Mouse (Mus musculus): ENCODE data around the gene Plekha3.

Gene Plekha3

GRCm38 (mm10) chr2:76674725-76675427 is at the start of gene Plekha3:
Gene Plekha3, plus strand, starts transcription at chr2:76675281.
- DNase-seq (ENCODE audit: low read depth), result peak; percentile 85

- DNase-seq (ENCODE audit: low read depth), result no peak
Observed at GRCm38 (mm10) chr2:76630293-76630692, 44.8 kb upstream of the Plekha3 start.

- no peak for DNase-seq (ENCODE audit: low read depth)
Observed at GRCm38 (mm10) chr2:76631600-76631999, 43.5 kb upstream of the Plekha3 start.

GRCm38 (mm10) chr2:76639637-76640036 is 35.4 kb upstream of the Plekha3 start:
- DNase-seq (ENCODE audit: low read depth), result no peak

- no peak for DNase-seq (ENCODE audit: low read depth)
Observed at GRCm38 (mm10) chr2:76643801-76644200, 31.3 kb upstream of the Plekha3 start.

GRCm38 (mm10) chr2:76647441-76647869 is 27.6 kb upstream of the Plekha3 start:
- DNase-seq (ENCODE audit: low read depth), result no peak

GRCm38 (mm10) chr2:76647883-76648570 is 27.1 kb upstream of the Plekha3 start, which contains the start of the genes Prkra and Pjvk:
Gene Prkra, minus strand, starts transcription at chr2:76648015.
Gene Pjvk, plus strand, starts transcription at chr2:76648476.
- peak; percentile 91 for DNase-seq (ENCODE audit: low read depth)

GRCm38 (mm10) chr2:76648666-76649141 is 26.4 kb upstream of the Plekha3 start:
- DNase-seq (ENCODE audit: low read depth), result no peak

- no peak for DNase-seq (ENCODE audit: low read depth)
Observed at GRCm38 (mm10) chr2:76653070-76653469, 22.0 kb upstream of the Plekha3 start.

- no peak for DNase-seq (ENCODE audit: low read depth)
Observed at GRCm38 (mm10) chr2:76654646-76655045, 20.4 kb upstream of the Plekha3 start.

- DNase-seq (ENCODE audit: low read depth), result no peak
Observed at GRCm38 (mm10) chr2:76655444-76655843, 19.6 kb upstream of the Plekha3 start.

- no peak for DNase-seq (ENCODE audit: low read depth)
Observed at GRCm38 (mm10) chr2:76655982-76656381, 19.1 kb upstream of the Plekha3 start.

- no peak for DNase-seq (ENCODE audit: low read depth)
Observed at GRCm38 (mm10) chr2:76658551-76658950, 16.5 kb upstream of the Plekha3 start.

- no peak for DNase-seq (ENCODE audit: low read depth)
Observed at GRCm38 (mm10) chr2:76659419-76659818, 15.7 kb upstream of the Plekha3 start.

- no peak for DNase-seq (ENCODE audit: low read depth)
Observed at GRCm38 (mm10) chr2:76665531-76665930, 9.6 kb upstream of the Plekha3 start.

GRCm38 (mm10) chr2:76667200-76667599 is 7.9 kb upstream of the Plekha3 start:
- no peak for DNase-seq (ENCODE audit: low read depth)

GRCm38 (mm10) chr2:76671641-76672040 is 3.4 kb upstream of the Plekha3 start:
- DNase-seq (ENCODE audit: low read depth), result peak; percentile 11

- peak; percentile 39 for DNase-seq (ENCODE audit: low read depth)
Observed at GRCm38 (mm10) chr2:76672134-76672745, 2.8 kb upstream of the Plekha3 start.

- peak; percentile 94 for DNase-seq (ENCODE audit: low read depth)
Observed at GRCm38 (mm10) chr2:76672966-76673392, 2.1 kb upstream of the Plekha3 start, which contains the start of gene Fkbp7. Gene Fkbp7, minus strand, starts transcription at chr2:76673116.

GRCm38 (mm10) chr2:76673472-76674081 is 1.5 kb upstream of the Plekha3 start:
- DNase-seq (ENCODE audit: low read depth), result peak; percentile 81

- DNase-seq (ENCODE audit: low read depth), result peak; percentile 54
Observed at GRCm38 (mm10) chr2:76675451-76675850, 370 bp downstream of the Plekha3 start.

GRCm38 (mm10) chr2:76675949-76676348 is 868 bp downstream of the Plekha3 start:
- no peak for DNase-seq (ENCODE audit: low read depth)
